Mouse (Mus musculus): ENCODE results near the gene Mfsd2a.

DNA sequence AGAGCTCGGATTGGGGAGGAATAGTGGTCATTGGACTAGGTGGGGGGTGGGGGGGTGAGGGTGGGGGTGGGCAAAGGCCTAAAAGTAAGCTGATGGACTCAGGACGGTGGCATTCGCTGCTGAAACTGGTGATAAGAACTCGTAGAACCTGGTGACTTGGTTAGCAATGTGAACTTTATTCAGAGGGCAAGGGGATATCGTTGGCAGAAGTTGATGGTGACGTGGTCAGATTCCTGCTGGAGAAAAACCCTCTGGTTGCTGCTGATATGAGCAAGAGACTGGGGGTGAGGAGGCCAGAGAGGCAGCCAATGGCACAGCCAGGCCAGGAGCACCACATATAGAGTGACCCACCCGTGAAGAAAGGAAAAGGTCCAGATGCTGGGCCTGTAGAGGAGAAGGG is 20.2 kb upstream of the Mfsd2a start:
- TF ChIP-seq CTCF (IDR thresholded peaks at IDR 0.05; ENCODE audit: borderline replicate concordance, extremely low read depth, insufficient read depth, insufficient read length) (no peak), POLR2A (IDR thresholded peaks at IDR 0.05; ENCODE audit: borderline replicate concordance, extremely low read depth, insufficient read depth, insufficient read length, poor library complexity, severe bottlenecking) (no peak)

All from brain, embryonic 14.5 days (tissue).